Mouse (Mus musculus) ES-E14 (cell line): ENCODE data around the gene Cox19.

Experiments used
- HCFC1 ChIP-seq: IDR thresholded peaks from 2 replicates; pipeline ENCODE4 v1.6.1; 2012; ENCODE audit warnings: low read length, inconsistent platforms, borderline replicate concordance; ENCODE audit not compliant: insufficient read depth
- MAFK ChIP-seq: IDR thresholded peaks from 2 replicates; pipeline ENCODE4 v1.6.1; 2014; ENCODE audit warnings: mild to moderate bottlenecking, low read depth, low read length, inconsistent platforms; ENCODE audit not compliant: insufficient read depth
- ZC3H11A ChIP-seq: IDR thresholded peaks from 2 replicates; pipeline ENCODE4 v1.6.1; 2012; ENCODE audit warnings: low read depth, mild to moderate bottlenecking, inconsistent platforms, low read length, borderline replicate concordance
- ZNF384 ChIP-seq: IDR thresholded peaks from 2 replicates; pipeline ENCODE4 v1.6.1; 2012; ENCODE audit warnings: low read depth, low read length, inconsistent platforms

DNA sequence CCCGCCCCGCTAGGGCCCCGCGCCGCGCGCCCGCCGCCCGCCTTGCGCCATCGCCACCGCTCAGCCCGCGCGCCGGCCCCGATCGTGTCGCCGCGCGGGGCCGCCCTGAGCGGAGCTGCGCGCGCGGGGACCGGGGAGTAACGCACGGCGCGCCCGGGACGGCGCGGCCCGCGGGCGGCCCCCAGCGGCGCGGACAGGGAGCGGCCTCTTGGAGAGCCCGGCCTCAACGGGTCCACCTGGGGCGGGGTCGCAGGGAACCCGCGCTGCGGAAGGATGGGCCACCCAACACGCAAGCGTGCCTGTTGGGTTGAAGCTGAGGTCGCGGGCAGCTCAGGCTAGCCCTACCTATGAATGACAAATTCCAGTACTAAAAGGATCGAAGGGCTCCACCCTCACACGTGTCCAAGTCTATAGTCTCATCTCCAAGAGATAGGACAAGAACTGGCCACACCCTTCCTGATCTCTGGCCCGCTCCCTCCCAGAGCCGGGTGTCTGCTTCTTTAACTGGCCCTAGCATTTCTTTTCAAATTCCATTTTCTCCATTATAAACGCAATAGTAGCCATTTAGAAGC, 25.7 kb downstream of the Cox19 start, which contains the start of gene Adap1:
- TF ChIP-seq ZC3H11A (no peak), HCFC1 (no peak), MAFK (no peak), ZNF384 (no peak)
